Mouse (Mus musculus) bone marrow macrophage, adult 2 months (primary cell): ENCODE results near the gene Npr1.

Experiments
- CTCF ChIP-seq: IDR thresholded peaks from 2 replicates; pipeline ENCODE4 v1.5.1; 2012; ENCODE audit warnings: low read depth, mild to moderate bottlenecking, low read length, moderate library complexity
- POLR2A ChIP-seq: IDR thresholded peaks from 2 replicates; pipeline ENCODE4 v1.6.1; 2012; ENCODE audit warnings: mild to moderate bottlenecking, low read depth, low read length, borderline replicate concordance

DNA sequence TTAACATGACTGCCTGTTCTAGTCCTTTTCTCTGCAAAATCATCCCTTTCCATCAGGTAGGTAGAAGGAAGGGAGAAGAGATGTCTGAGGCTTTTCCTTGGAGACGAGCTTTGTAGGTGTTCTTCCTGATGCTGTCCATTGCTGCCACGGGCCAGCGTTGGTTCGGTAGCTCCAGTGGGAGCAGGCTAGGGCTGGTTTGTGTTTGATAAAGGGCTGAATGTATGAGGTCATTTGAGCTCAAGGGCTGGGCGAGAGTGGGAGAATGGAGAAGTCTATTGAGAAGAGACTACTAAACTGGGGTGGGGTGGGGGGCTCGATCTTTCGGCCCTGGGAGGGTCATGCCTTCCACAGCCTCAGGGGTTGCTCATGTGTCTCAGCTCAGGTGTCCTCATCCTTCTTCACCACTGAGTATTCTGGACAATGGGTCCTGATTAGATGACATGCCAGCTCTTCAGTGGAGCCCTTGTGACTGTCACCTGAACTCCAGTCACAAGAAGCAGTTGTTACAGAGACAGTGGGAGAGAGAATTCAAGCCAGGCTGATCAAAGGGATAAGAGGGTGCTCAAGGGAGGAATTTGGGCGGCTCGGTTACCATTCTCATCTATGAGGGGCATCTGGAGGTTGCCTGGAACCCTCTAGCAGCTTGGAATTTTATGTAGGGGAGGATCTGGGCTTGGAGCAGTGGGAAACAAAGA lies 47.4 kb upstream of the Npr1 start:
- TF ChIP-seq POLR2A (no peak), CTCF (no peak)
